Mouse (Mus musculus) liver, embryonic 14.5 days (tissue): ENCODE measurements around the gene Gm20481. TPM values are rescaled to one million over a fixed set of nuclear protein-coding genes. Genes with fewer than 3 reads are reported as not detected.
A peak's percentile ranks its signal among the peaks of the same experiment; 100 is the strongest.
"Not testable (repeated sequence)": the region's sequence is repeated elsewhere in the genome, so short reads cannot be mapped to it uniquely, and the experiment has no call there.

Experiments used
- ATAC-seq: fragments of 200-750 bp; cut with Nextera tagmentation; 2 replicates; pipeline ENCODE4 v1.8.0; 2017; ENCODE audit warnings: moderate number of reproducible peaks, mild to moderate bottlenecking, moderate library complexity; ENCODE audit not compliant: insufficient read depth
- DNase-seq, 3 experiments: peaks; one replicate each; pipeline ENCODE4 v3.0.0-alpha.2; 2012 to 2013; ENCODE audit warnings: low read depth in 3 of 3, low spot score in 3 of 3
- H3K27ac ChIP-seq: fragments of 300-500 bp; sonication (generic); 2 replicates; pipeline ENCODE4 v1.5.1; 2014; ENCODE audit warnings: moderate library complexity, mild to moderate bottlenecking, control low read depth, inconsistent platforms
- H3K27me3 ChIP-seq: fragments of 300-500 bp; sonication (generic); 2 replicates; pipeline ENCODE4 v1.6.1; 2014; ENCODE audit warnings: mild to moderate bottlenecking, low read length, moderate library complexity; ENCODE audit not compliant: control insufficient read depth, insufficient read depth
- H3K36me3 ChIP-seq: fragments of 300-500 bp; sonication (generic); replicated peaks from 2 replicates; pipeline ENCODE4 v1.6.1; 2014; ENCODE audit warnings: low read depth; ENCODE audit not compliant: control insufficient read depth, insufficient read depth
- H3K4me1 ChIP-seq, 2 experiments: fragments of 200-500 bp in 1 of 2; fragments of 300-500 bp in 1 of 2; sonication (generic) in 1 of 2; replicated peaks; 2 replicates each; pipeline ENCODE4 v1.6.1; 2012 to 2014; ENCODE audit warnings: antibody characterized with exemption in 1 of 2, inconsistent platforms in 1 of 2, low read length in 1 of 2; ENCODE audit not compliant: control insufficient read depth in 2 of 2, insufficient read depth in 2 of 2
- H3K4me2 ChIP-seq: fragments of 300-500 bp; sonication (generic); 2 replicates; pipeline ENCODE4 v1.6.1; 2014; ENCODE audit warnings: low read depth, mild to moderate bottlenecking, control low read depth, moderate library complexity
- H3K4me3 ChIP-seq, 2 experiments: fragments of 200-500 bp in 1 of 2; fragments of 300-500 bp in 1 of 2; sonication (generic) in 1 of 2; 2 replicates each; pipeline ENCODE4 v1.5.1; 2012 to 2014; ENCODE audit warnings: low read depth in 2 of 2, low read length in 2 of 2, mild to moderate bottlenecking in 2 of 2, control low read depth in 1 of 2, inconsistent platforms in 1 of 2, moderate library complexity in 1 of 2; ENCODE audit not compliant: insufficient read depth in 1 of 2
- H3K9ac ChIP-seq: fragments of 300-500 bp; sonication (generic); replicated peaks from 2 replicates; pipeline ENCODE4 v1.6.1; 2014; ENCODE audit warnings: mild to moderate bottlenecking, control low read depth, moderate library complexity
- H3K9me3 ChIP-seq: fragments of 300-500 bp; sonication (generic); 2 replicates; pipeline ENCODE4 v1.6.1; 2016; ENCODE audit warnings: low read length, mixed read lengths; ENCODE audit not compliant: control insufficient read depth
- CTCF ChIP-seq: IDR thresholded peaks from 2 replicates; pipeline ENCODE4 v1.5.1; 2016; ENCODE audit warnings: antibody characterized with exemption, low read depth, control low read depth
- EP300 ChIP-seq: IDR thresholded peaks from 2 replicates; pipeline ENCODE4 v1.6.1; 2016; ENCODE audit warnings: antibody characterized with exemption, low read depth
- WGBS: fragments of 180-500 bp; shearing (Covaris S2); extraction: QIAGEN DNeasy Blood & Tissue Kit; methylation state at CpG from one replicate; pipeline ENCODE4 v1.1.7; 2014; ENCODE audit not compliant: insufficient replicate concordance; 5-methylcytosine and 5-hydroxymethylcytosine counted together
- polyA plus RNA-seq, 2 experiments: library from polyadenylated mRNA; depleted of rRNA in 1 of 2; stranded (reverse) in 1 of 2; unstranded in 1 of 2; fragments of >200 nt; fragmentation: Nextera tagmentation in 1 of 2; extraction: Ambion mirVana in 1 of 2; gene quantifications; 2 replicates each; pipeline versions ENCODE4 v1.2.1 to v1.2.3; 2012 to 2014

Gene Gm20481
- polyA plus RNA-seq, 2 experiments: not detected

- H3K9me3 ChIP-seq: no peaks in the 10 kb centered on the region
- no peak for ATAC-seq
- no peak overlapping the region for H3K4me2 ChIP-seq
- no peak for DNase-seq
- H3K27me3 ChIP-seq: no peaks in the 10 kb centered on the region
- H3K4me3 ChIP-seq: no peak overlapping the region
- 23% methylated on average over 8 of the region's 8 CpGs for WGBS
- H3K9ac ChIP-seq: no peak overlapping the region
- peaks cover 0 to 7% of the 10 kb centered on the region in 2 experiments for H3K4me1 ChIP-seq
- peaks cover 20% of the 10 kb centered on the region for H3K36me3 ChIP-seq
- H3K27ac ChIP-seq: no peak overlapping the region
- TF ChIP-seq CTCF: peak; percentile 54
- no peak for TF ChIP-seq EP300
These were observed 22.1 kb upstream of the Gm20481 start for GRCm38 (mm10) chr17:34947606-34948005.

GRCm38 (mm10) chr17:34948721-34949552 is 20.8 kb upstream of the Gm20481 start:
- not testable (repeated sequence) for H3K27me3 ChIP-seq, H3K9ac ChIP-seq, H3K4me1 ChIP-seq, H3K4me3 ChIP-seq, H3K4me2 ChIP-seq, ATAC-seq, H3K9me3 ChIP-seq, DNase-seq, H3K27ac ChIP-seq
- WGBS: 34% methylated on average over 9 of the region's 9 CpGs
- peaks cover 20% of the 10 kb centered on the region for H3K36me3 ChIP-seq

DNA sequence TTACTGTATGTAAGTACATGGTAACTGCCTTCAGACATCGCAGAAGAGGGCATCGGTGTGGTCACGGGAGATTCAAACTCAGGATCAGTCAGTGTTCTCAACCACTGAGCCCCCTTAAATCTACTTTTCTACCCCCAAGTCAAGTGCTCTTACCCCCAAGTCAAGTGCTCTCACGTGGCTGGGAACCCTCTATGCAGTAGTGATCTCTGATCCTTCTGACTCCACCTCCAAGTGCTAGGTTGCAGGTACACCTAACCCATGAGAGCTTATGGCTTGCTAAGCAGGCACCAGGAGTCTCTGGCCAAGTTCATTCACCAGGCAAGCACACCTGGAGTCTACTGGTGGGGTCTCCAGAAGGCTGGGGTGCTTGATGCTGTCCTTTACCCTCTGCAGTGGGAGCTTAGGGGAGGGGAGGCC is 20.2 kb upstream of the Gm20481 start:
- 0 out of 2 replicates have a peak overlapping the region, but pooled peaks have one; percentile 13 for H3K9ac ChIP-seq
- H3K9me3 ChIP-seq: no peaks in the 10 kb centered on the region
- peak overlapping the region in 1 of 2 experiments; percentile 2; a peak in 1 of 4 replicates for H3K4me3 ChIP-seq
- peaks cover 20% of the 10 kb centered on the region for H3K36me3 ChIP-seq
- no peak for TF ChIP-seq EP300
- TF ChIP-seq CTCF: no peak
- WGBS: 16% methylated on average over 4 of the region's 4 CpGs
- peak overlapping the region; percentile 81; the same call in 1 of the 2 replicates for H3K27ac ChIP-seq
- peaks cover 0 to 7% of the 10 kb centered on the region in 2 experiments for H3K4me1 ChIP-seq
- ATAC-seq (peak; percentile 47), DNase-seq (no peak)
- H3K4me2 ChIP-seq: no peak overlapping the region
- H3K27me3 ChIP-seq: no peaks in the 10 kb centered on the region

DNA sequence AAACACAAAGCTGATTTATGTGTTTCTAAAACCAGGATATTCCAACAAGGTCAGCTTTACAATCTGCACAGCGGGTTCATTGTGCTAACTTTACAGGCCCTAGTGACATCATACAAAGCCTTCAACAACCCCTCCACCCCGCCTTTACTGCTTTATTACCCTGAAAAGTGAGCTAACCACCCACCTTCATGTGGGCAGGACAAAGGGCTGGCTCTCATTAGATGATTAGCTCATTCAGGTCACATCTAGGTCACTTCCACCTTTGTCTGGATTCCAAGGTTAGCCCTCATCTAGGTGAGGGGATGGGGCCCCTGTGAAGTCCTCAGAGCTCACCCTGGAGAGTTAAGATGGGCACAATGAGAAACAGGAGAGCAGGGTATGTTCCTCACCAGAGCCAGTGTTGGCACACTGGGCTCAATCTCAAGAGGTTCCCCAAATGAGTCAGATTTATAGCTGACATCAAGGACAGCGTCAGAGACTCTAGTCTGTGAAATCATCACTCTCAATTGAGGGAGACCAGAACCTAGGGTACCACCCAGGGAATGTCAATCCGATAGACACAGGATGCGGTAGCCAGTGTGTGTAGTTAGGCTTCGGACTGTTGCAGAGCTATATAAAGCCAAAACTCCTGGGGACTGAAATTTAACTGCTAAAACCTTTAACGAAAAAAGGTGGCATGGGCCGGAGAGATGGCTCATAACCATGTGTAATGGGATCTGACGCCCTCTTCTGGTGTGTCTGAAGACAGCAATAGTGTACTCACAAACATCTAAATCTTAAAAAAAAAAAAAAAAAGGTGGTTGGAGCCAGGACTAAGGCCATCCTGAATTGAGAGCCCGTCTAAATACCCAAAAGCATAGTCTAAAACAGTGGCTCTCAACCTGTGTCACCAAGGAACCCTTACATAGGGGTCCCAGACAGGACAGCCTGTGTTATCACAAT is 18.9 kb upstream of the Gm20481 start:
- WGBS: 14% methylated on average over 10 of the region's 10 CpGs
- TF ChIP-seq EP300 (no peak), CTCF (no peak)
- Histone ChIP-seq H3K27me3 (no peaks in the 10 kb centered on the region), H3K27ac (peak overlapping the region; percentile 81), H3K9ac (peak overlapping the region; percentile 83), H3K9me3 (no peaks in the 10 kb centered on the region), H3K36me3 (peaks cover 20% of the 10 kb centered on the region), H3K4me2 (peak overlapping the region; percentile 89), H3K4me3 (peak overlapping the region; percentile 67 to 96), H3K4me1 (peaks cover 0 to 7% of the 10 kb centered on the region in 2 experiments)
- ATAC-seq (no peak), DNase-seq (no peak)
